Mouse (Mus musculus) testis, adult 2 months (tissue): ENCODE measurements around the gene Rbms3. TPM values are rescaled to one million over a fixed set of nuclear protein-coding genes. Genes with fewer than 3 reads are reported as not detected.
A peak's percentile ranks its signal among the peaks of the same experiment; 100 is the strongest.

Experiments used
- H3K27ac ChIP-seq: fragments of 200-500 bp; 2 replicates; pipeline ENCODE4 v1.5.1; 2012; ENCODE audit warnings: low read depth, low read length; ENCODE audit not compliant: control insufficient read depth, insufficient read depth
- H3K27me3 ChIP-seq: fragments of 200-500 bp; 2 replicates; pipeline ENCODE4 v1.6.1; 2012; ENCODE audit warnings: mild to moderate bottlenecking, low read length, moderate library complexity; ENCODE audit not compliant: control insufficient read depth, insufficient read depth
- H3K36me3 ChIP-seq: fragments of 200-500 bp; 2 replicates; pipeline ENCODE4 v1.6.1; 2012; ENCODE audit warnings: mild to moderate bottlenecking, low read length; ENCODE audit not compliant: control insufficient read depth, insufficient read depth
- H3K4me1 ChIP-seq: fragments of 200-500 bp; 2 replicates; pipeline ENCODE4 v1.6.1; 2012; ENCODE audit warnings: low read length; ENCODE audit not compliant: control insufficient read depth, insufficient read depth
- H3K4me3 ChIP-seq: fragments of 200-500 bp; 2 replicates; pipeline ENCODE4 v1.5.1; 2012; ENCODE audit warnings: low read depth, mild to moderate bottlenecking, low read length, moderate library complexity, mixed read lengths; ENCODE audit not compliant: control insufficient read depth
- CTCF ChIP-seq: fragments of 200-500 bp; IDR thresholded peaks from 2 replicates; pipeline ENCODE4 v1.5.1; 2012; ENCODE audit warnings: low read depth, mild to moderate bottlenecking, inconsistent platforms, low read length, moderate library complexity; ENCODE audit not compliant: control insufficient read depth, insufficient read depth, insufficient replicate concordance
- POLR2A ChIP-seq: fragments of 200-500 bp; IDR thresholded peaks from 2 replicates; pipeline ENCODE4 v1.6.1; 2012; ENCODE audit warnings: low read depth, mild to moderate bottlenecking, inconsistent platforms, low read length, moderate library complexity; ENCODE audit not compliant: control insufficient read depth
- polyA plus RNA-seq: library from polyadenylated mRNA; depleted of rRNA; stranded (reverse); fragments of >200 nt; gene quantifications from 2 replicates; pipeline ENCODE4 v1.2.3, GENCODE M21; 2012

Gene Rbms3
- polyA plus RNA-seq, 1 experiment: 0.72 TPM

DNA sequence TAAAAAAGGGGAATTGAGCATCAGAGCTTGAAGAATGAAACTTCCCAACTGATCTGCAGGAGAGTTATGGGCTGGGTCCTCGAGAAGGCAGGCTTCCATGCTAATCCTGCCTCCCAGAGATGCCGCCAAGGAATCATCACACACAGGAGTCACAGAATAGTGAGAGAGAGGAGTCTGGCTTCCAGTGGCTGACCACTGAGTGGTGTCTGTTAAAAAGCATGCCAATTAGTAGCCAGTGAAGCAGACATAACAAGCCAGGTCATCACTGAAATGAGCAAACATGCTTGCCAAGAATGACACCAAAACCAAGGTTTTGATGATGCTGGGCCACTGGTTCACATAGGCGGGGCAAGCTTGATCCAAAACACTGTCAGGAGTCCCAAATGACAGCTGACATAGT, 441.3 kb downstream of the Rbms3 start:
- Histone ChIP-seq H3K27ac (no peak overlapping the region), H3K27me3 (no peaks in the 10 kb centered on the region), H3K4me3 (no peak overlapping the region), H3K4me1 (peaks cover 8% of the 10 kb centered on the region), H3K36me3 (no peaks in the 10 kb centered on the region)
- no peak for TF ChIP-seq POLR2A
- TF ChIP-seq CTCF: no peak

GRCm38 (mm10) chr9:117187116-117188034, 442.3 kb downstream of the Rbms3 start:
- Histone ChIP-seq H3K27ac (no peak overlapping the region), H3K4me1 (peaks cover 6% of the 10 kb centered on the region), H3K36me3 (no peaks in the 10 kb centered on the region)

GRCm38 (mm10) chr9:117180658-117181057, 449.1 kb downstream of the Rbms3 start:
- Histone ChIP-seq H3K4me1 (no peaks in the 10 kb centered on the region), H3K36me3 (no peaks in the 10 kb centered on the region), H3K27ac (no peak overlapping the region), H3K4me3 (no peak overlapping the region), H3K27me3 (no peaks in the 10 kb centered on the region)
- TF ChIP-seq POLR2A (no peak), CTCF (no peak)

More at GRCm38 (mm10) chr9:117187116-117188034, 442.3 kb downstream of the Rbms3 start:
- Histone ChIP-seq H3K27me3 (no peaks in the 10 kb centered on the region), H3K4me3 (peak overlapping the region; percentile 5; the same call in 1 of the 2 replicates)
- no peak for TF ChIP-seq CTCF
- no peak for TF ChIP-seq POLR2A

DNA sequence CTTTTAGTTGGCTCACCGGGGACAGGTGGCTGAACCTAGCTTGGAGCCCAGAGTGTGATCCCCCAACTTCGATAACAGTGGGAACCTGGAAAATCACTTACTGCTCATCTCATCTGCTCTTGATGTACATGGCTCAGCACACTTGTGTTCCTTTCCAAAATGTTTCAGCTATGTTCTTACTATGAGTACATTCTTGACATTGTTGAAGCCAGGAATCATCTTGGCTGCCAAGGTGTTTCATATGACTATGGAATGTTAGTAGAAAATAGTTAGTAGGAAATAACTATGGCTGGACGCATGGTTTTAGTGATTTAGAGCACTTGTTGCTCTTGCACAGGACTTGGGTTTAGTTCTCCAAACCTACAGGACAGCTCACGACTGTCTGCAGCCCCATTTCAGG, 451.3 kb downstream of the Rbms3 start:
- H3K36me3 ChIP-seq: no peaks in the 10 kb centered on the region
- H3K27ac ChIP-seq: no peak overlapping the region
- no peaks in the 10 kb centered on the region for H3K27me3 ChIP-seq
- TF ChIP-seq POLR2A (no peak), CTCF (no peak)
- no peaks in the 10 kb centered on the region for H3K4me1 ChIP-seq
- no peak overlapping the region for H3K4me3 ChIP-seq

- H3K27me3 ChIP-seq: no peaks in the 10 kb centered on the region
- H3K4me3 ChIP-seq: no peak overlapping the region
- H3K27ac ChIP-seq: no peak overlapping the region
- H3K36me3 ChIP-seq: no peaks in the 10 kb centered on the region
- TF ChIP-seq CTCF (no peak), POLR2A (no peak)
- H3K4me1 ChIP-seq: no peaks in the 10 kb centered on the region; the same call in 1 of the 2 replicates
Observed at GRCm38 (mm10) chr9:117172526-117172925, 457.2 kb downstream of the Rbms3 start.

DNA sequence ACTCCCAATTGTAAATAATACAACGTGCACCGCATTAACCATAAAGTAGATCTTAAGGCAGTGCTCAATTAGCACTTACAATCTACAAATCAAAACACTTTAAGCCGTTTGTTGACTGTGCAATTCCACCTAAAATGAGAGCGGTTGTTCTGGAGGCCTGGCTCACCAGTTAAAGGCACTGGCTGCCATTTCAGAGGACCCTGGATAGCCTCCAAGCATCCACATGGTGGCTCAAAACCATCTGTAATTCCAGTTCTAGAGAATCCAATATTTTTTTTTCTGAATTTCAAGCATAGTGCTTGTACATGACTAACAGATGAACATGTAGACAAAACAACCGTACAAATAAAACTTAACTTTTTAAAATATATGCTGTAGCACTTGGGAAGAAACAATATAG, 460.5 kb downstream of the Rbms3 start:
- Histone ChIP-seq H3K4me1 (no peaks in the 10 kb centered on the region; the same call in 1 of the 2 replicates), H3K36me3 (no peaks in the 10 kb centered on the region), H3K27me3 (no peaks in the 10 kb centered on the region), H3K27ac (no peak overlapping the region), H3K4me3 (no peak overlapping the region)
- TF ChIP-seq CTCF (no peak), POLR2A (no peak)

GRCm38 (mm10) chr9:117163143-117163542, 466.6 kb downstream of the Rbms3 start:
- no peak for TF ChIP-seq CTCF
- Histone ChIP-seq H3K4me3 (no peak overlapping the region), H3K27me3 (no peaks in the 10 kb centered on the region), H3K27ac (no peak overlapping the region), H3K4me1 (no peaks in the 10 kb centered on the region), H3K36me3 (no peaks in the 10 kb centered on the region)
